Mouse (Mus musculus) heart, adult 2 months (tissue): ENCODE data around the gene Ppp1r1c.

Experiments used
- CTCF ChIP-seq: fragments of 200-600 bp; IDR thresholded peaks from 2 replicates; pipeline ENCODE4 v1.8.1; 2022; ENCODE audit warnings: antibody characterized with exemption, mild to moderate bottlenecking, moderate library complexity
- POLR2A ChIP-seq: fragments of 200-500 bp; IDR thresholded peaks from 2 replicates; pipeline ENCODE4 v1.6.1; 2011; ENCODE audit warnings: mild to moderate bottlenecking, low read depth, low read length, control low read depth; ENCODE audit not compliant: insufficient read depth

DNA sequence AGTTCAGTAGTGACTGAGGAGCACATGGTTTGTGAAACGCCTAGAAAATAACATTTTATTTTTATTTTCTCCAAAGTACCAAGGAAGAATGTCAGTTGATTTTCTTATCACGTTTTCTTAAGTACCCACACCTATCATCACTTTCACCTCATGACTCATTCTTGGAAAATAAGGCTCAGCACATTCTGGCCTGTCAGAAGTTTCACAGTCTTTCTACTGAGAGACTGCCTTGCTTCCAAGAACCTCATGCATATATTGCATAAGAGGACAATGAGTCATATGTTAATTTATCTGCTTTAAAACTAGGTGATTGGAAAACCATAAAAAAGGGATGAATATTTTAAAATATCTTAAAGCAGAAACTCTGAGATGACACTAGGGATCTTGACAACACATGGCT, 9.4 kb upstream of the Ppp1r1c start:
- no peak for TF ChIP-seq CTCF
- no peak for TF ChIP-seq POLR2A
